Mouse (Mus musculus) CD4-positive, CD25-positive, alpha-beta regulatory T cell, adult 2 months (primary cell): Measurements from ENCODE around the gene Scnn1a.
A peak's percentile ranks its signal among the peaks of the same experiment; 100 is the strongest.

Experiments
- DNase-seq: peaks from one replicate; pipeline ENCODE4 v3.0.0-alpha.2; 2012; ENCODE audit warnings: low read depth, low spot score

The Scnn1a gene

GRCm38 (mm10) chr6:125340244-125340643 is 19.8 kb downstream of the Scnn1a start:
- DNase-seq, result no peak

GRCm38 (mm10) chr6:125342198-125342597 is 21.7 kb downstream of the Scnn1a start:
- DNase-seq, result no peak

- no peak for DNase-seq
Observed at GRCm38 (mm10) chr6:125344084-125344483, 23.6 kb downstream of the Scnn1a start.

- no peak for DNase-seq
Observed at GRCm38 (mm10) chr6:125344866-125345265, 24.4 kb downstream of the Scnn1a start.

- DNase-seq, result no peak
Observed at GRCm38 (mm10) chr6:125345625-125346024, 25.2 kb downstream of the Scnn1a start.

GRCm38 (mm10) chr6:125346029-125346428 is 25.6 kb downstream of the Scnn1a start:
- DNase-seq, result no peak

GRCm38 (mm10) chr6:125348721-125349574 is 28.5 kb downstream of the Scnn1a start, which contains the start of gene Tnfrsf1a:
Tnfrsf1a (plus strand) TSS chr6:125349362.
- no peak for DNase-seq

GRCm38 (mm10) chr6:125349575-125350230 is 29.2 kb downstream of the Scnn1a start:
- peak; percentile 78 for DNase-seq

GRCm38 (mm10) chr6:125350231-125350994 is 30.0 kb downstream of the Scnn1a start:
- no peak for DNase-seq

- no peak for DNase-seq
Observed at GRCm38 (mm10) chr6:125350995-125351324, 30.5 kb downstream of the Scnn1a start.

GRCm38 (mm10) chr6:125351368-125352045 is 31.0 kb downstream of the Scnn1a start:
- DNase-seq, result peak; percentile 61

- DNase-seq, result no peak
Observed at GRCm38 (mm10) chr6:125352046-125352384, 31.6 kb downstream of the Scnn1a start.

GRCm38 (mm10) chr6:125352811-125353210 is 32.4 kb downstream of the Scnn1a start:
- no peak for DNase-seq

GRCm38 (mm10) chr6:125353221-125353620 is 32.8 kb downstream of the Scnn1a start:
- DNase-seq, result peak; percentile 51

GRCm38 (mm10) chr6:125353655-125354054 is 33.2 kb downstream of the Scnn1a start:
- peak; percentile 61 for DNase-seq

- no peak for DNase-seq
Observed at GRCm38 (mm10) chr6:125354352-125355151, 34.1 kb downstream of the Scnn1a start.

GRCm38 (mm10) chr6:125355197-125355741 is 34.8 kb downstream of the Scnn1a start:
- peak; percentile 59 for DNase-seq

- DNase-seq, result no peak
Observed at GRCm38 (mm10) chr6:125356264-125356663, 35.8 kb downstream of the Scnn1a start.

- no peak for DNase-seq
Observed at GRCm38 (mm10) chr6:125357334-125357733, 36.9 kb downstream of the Scnn1a start.

GRCm38 (mm10) chr6:125359999-125360398 is 39.5 kb downstream of the Scnn1a start:
- DNase-seq, result no peak

GRCm38 (mm10) chr6:125360846-125361245 is 40.4 kb downstream of the Scnn1a start:
- no peak for DNase-seq
